Mouse (Mus musculus) midbrain, embryonic 10.5 days (tissue): ENCODE measurements around the gene Cep135. TPM values are rescaled to one million over a fixed set of nuclear protein-coding genes. Genes with fewer than 3 reads are reported as not detected.

Source experiments
- DNase-seq: peaks from one replicate; pipeline ENCODE4 v3.0.0-alpha.2; 2017; ENCODE audit warnings: low spot score
- H3K27ac ChIP-seq: fragments of 300-500 bp; sonication (generic); replicated peaks from 2 replicates; pipeline ENCODE4 v1.5.1; 2016; ENCODE audit warnings: mild to moderate bottlenecking
- H3K27me3 ChIP-seq: fragments of 300-500 bp; sonication (generic); 2 replicates; pipeline ENCODE4 v1.6.1; 2016; ENCODE audit warnings: low read depth, mild to moderate bottlenecking; ENCODE audit not compliant: poor library complexity, severe bottlenecking
- H3K36me3 ChIP-seq: fragments of 300-500 bp; sonication (generic); 2 replicates; pipeline ENCODE4 v1.6.1; 2016; ENCODE audit warnings: mild to moderate bottlenecking, moderate library complexity
- H3K4me1 ChIP-seq: fragments of 300-500 bp; sonication (generic); 2 replicates; pipeline ENCODE4 v1.6.1; 2016
- H3K4me3 ChIP-seq: fragments of 300-500 bp; sonication (generic); 2 replicates; pipeline ENCODE4 v1.5.1; 2016; ENCODE audit warnings: mild to moderate bottlenecking, moderate library complexity
- H3K9me3 ChIP-seq: fragments of 300-500 bp; sonication (generic); replicated peaks from 2 replicates; pipeline ENCODE4 v1.6.1; 2016; ENCODE audit warnings: mild to moderate bottlenecking
- WGBS: fragments of 180-500 bp; shearing (Covaris S2); methylation state at CpG from one replicate; pipeline ENCODE4 v1.1.7; 2016; 5-methylcytosine and 5-hydroxymethylcytosine counted together
- polyA plus RNA-seq: library from polyadenylated mRNA; unstranded; fragments of >200 nt; fragmentation: Nextera tagmentation; extraction: Ambion mirVana; gene quantifications from 2 replicates; pipeline ENCODE4 v1.2.1, GENCODE M21; 2016

Gene Cep135
- polyA plus RNA-seq, 1 experiment from 2014 or later = 9.9 TPM

DNA sequence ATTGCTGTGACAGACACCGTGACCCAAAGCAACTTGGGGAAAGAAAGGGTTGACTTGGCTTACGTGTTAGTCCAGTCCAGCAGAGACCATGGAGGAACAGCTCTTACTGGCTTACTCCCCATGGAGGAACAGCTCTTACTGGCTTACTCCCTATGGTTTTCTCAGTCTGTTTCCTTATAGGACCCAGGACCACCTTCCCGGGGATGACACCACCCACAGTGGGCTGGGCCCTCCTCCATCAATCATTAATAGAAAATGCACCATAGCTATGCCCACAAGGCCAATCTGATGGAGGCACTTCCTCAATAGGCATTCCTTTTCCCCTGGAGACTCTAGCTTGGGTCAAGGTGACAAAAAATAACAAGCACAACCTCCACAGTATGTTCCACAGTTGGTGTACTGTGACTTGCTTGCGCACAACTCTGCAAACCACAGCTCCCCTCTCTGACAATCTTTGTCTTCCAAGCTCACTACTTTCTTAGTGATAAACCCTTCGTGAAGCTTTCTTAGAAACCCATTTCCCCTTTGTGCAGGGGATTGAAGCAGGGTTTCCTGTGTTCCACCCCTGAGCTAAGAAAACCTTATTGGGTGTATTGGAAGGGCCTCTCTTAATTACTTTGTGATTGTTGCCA is 85.6 kb downstream of the Cep135 start:
- H3K27ac ChIP-seq = no peak overlapping the region
- no peak overlapping the region for H3K4me3 ChIP-seq
- WGBS = 94% methylated on average over 5 of the region's 5 CpGs
- no peaks in the 10 kb centered on the region for H3K27me3 ChIP-seq
- H3K36me3 ChIP-seq = peaks cover 75% of the 10 kb centered on the region
- no peaks in the 10 kb centered on the region for H3K9me3 ChIP-seq
- H3K4me1 ChIP-seq = no peaks in the 10 kb centered on the region
- no peak for DNase-seq

DNA sequence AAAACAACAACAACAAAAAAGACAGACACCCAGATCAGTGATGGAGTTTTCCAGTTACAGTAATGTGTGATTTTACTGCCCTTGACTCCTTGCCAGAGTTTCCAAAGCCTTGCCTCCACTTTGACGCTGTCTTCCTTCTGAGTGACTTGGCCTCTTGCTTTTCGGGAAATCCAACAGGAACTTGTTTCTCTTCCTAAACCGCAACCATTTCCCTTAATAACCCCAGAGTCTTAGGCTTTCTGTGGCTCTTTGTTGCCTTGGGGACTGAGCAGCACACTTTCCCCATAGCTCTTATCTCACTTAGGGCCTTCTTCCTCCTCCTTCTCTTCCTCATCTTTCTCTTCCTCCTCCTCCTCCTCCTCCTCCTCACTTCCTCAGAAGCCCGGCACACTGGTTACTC is 86.9 kb downstream of the Cep135 start:
- 93% methylated on average over 4 of the region's 4 CpGs for WGBS
- H3K4me1 ChIP-seq = no peaks in the 10 kb centered on the region
- DNase-seq = no peak
- H3K27me3 ChIP-seq = no peaks in the 10 kb centered on the region
- no peak overlapping the region for H3K27ac ChIP-seq
- H3K9me3 ChIP-seq = peaks cover 4% of the 10 kb centered on the region; the same call in 1 of the 2 replicates
- peaks cover 81% of the 10 kb centered on the region for H3K36me3 ChIP-seq
- H3K4me3 ChIP-seq = no peak overlapping the region

DNA sequence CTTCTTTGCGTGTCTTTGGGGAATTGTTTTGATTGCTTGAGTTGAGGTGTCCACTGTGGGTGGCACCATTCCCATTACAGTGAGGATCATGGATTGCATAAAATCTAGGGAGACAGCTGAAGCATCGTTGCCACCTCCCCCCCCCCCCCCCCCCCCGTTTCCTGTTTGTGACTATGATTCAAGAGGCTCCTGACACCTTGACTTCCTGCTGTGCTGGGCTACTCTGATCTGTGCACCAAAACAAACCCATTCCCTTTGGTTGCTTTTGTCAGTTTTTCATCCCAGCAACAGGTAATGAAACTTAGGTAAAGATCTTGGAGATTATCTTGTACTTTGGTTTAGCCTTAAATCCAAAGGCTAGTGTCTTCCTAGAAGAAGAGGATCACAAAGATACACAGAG is 92.5 kb downstream of the Cep135 start:
- WGBS = 80% methylated on average over 3 of the region's 3 CpGs

DNA sequence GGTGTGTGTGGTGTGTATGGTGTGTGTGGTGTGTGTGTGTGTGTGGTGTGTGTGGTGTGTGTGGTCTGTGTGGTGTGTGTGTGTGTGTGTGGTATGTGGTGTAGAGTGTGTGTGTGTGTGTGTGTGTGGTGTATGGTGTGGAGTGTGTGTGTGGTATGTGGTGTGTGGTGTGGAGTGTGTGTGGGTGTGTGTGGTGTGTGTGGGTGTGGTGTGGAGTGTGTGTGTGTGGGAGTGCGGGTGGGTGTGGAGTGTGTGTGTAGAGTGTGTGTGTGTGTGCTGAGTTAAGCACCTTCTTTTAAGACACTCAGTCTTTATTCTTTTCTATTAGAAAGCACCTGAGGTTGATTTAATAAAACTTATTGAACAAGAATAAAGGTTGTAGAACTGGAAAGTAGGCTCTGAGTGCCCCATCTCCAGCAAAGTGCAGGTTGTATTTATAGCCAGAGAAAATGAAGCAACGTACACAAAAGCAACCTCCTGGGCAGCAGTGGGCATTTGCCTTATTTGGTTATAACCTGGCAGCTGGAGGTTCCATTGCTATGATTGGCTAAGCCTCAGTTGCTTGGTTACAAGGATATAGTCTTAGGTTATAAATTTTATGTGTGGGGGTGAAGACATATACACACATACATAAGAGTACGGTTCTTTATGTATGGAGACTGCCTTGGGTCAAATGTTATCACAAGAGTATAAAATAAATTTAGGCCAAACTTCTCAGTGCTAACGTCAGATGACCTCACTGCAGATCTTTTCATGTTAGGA is 93.6 kb downstream of the Cep135 start:
- no peak overlapping the region for H3K4me3 ChIP-seq
- H3K27ac ChIP-seq = no peak overlapping the region
- peaks cover 6% of the 10 kb centered on the region; the same call in 1 of the 2 replicates for H3K9me3 ChIP-seq
- H3K36me3 ChIP-seq = peaks cover 44% of the 10 kb centered on the region
- WGBS = 83% methylated on average over 4 of the region's 4 CpGs
- DNase-seq = no peak
- no peaks in the 10 kb centered on the region for H3K27me3 ChIP-seq
- peaks cover 28% of the 10 kb centered on the region for H3K4me1 ChIP-seq

More for the DNA sequence above, 92.5 kb downstream of the Cep135 start:
- Histone ChIP-seq H3K9me3 (peaks cover 6% of the 10 kb centered on the region; the same call in 1 of the 2 replicates), H3K27me3 (no peaks in the 10 kb centered on the region), H3K4me3 (no peak overlapping the region), H3K4me1 (peaks cover 28% of the 10 kb centered on the region), H3K36me3 (peaks cover 48% of the 10 kb centered on the region), H3K27ac (no peak overlapping the region)
- DNase-seq = no peak

- no peaks in the 10 kb centered on the region for H3K27me3 ChIP-seq
- no peak for DNase-seq
- H3K36me3 ChIP-seq = peaks cover 43% of the 10 kb centered on the region
- H3K9me3 ChIP-seq = peaks cover 6% of the 10 kb centered on the region; the same call in 1 of the 2 replicates
- H3K4me1 ChIP-seq = peaks cover 28% of the 10 kb centered on the region
- H3K4me3 ChIP-seq = no peak overlapping the region
- no peak overlapping the region for H3K27ac ChIP-seq
- 76% methylated on average over 5 of the region's 5 CpGs for WGBS
Observed at GRCm38 (mm10) chr5:76683455-76683854, 95.0 kb downstream of the Cep135 start.

- peaks cover 28% of the 10 kb centered on the region for H3K4me1 ChIP-seq
- WGBS = 93% methylated on average over 15 of the region's 15 CpGs
Observed at GRCm38 (mm10) chr5:76684658-76685605, 96.4 kb downstream of the Cep135 start.

GRCm38 (mm10) chr5:76687961-76688600 is 99.6 kb downstream of the Cep135 start:
- no peak for DNase-seq
- peaks cover 23% of the 10 kb centered on the region for H3K36me3 ChIP-seq
- no peaks in the 10 kb centered on the region for H3K27me3 ChIP-seq
- no peak overlapping the region for H3K4me3 ChIP-seq
- H3K4me1 ChIP-seq = peaks cover 10% of the 10 kb centered on the region
- no peak overlapping the region for H3K27ac ChIP-seq
- WGBS = 93% methylated on average over 10 of the region's 10 CpGs
- H3K9me3 ChIP-seq = no peaks in the 10 kb centered on the region; the same call in 1 of the 2 replicates

More at GRCm38 (mm10) chr5:76684658-76685605, 96.4 kb downstream of the Cep135 start:
- no peak for DNase-seq
- Histone ChIP-seq H3K36me3 (peaks cover 32% of the 10 kb centered on the region), H3K9me3 (peaks cover 6% of the 10 kb centered on the region; the same call in 1 of the 2 replicates), H3K4me3 (no peak overlapping the region), H3K27ac (no peak overlapping the region), H3K27me3 (no peaks in the 10 kb centered on the region)

- Histone ChIP-seq H3K27me3 (no peaks in the 10 kb centered on the region), H3K36me3 (peaks cover 23% of the 10 kb centered on the region), H3K4me3 (no peak overlapping the region), H3K4me1 (peaks cover 4% of the 10 kb centered on the region), H3K9me3 (no peaks in the 10 kb centered on the region; the same call in 1 of the 2 replicates), H3K27ac (no peak overlapping the region)
- no peak for DNase-seq
- 89% methylated on average over 6 of the region's 6 CpGs for WGBS
Observed at GRCm38 (mm10) chr5:76688643-76689042, 100.1 kb downstream of the Cep135 start.

GRCm38 (mm10) chr5:76690177-76690593 is 101.7 kb downstream of the Cep135 start:
- no peaks in the 10 kb centered on the region for H3K4me1 ChIP-seq
- H3K27ac ChIP-seq = no peak overlapping the region
- no peaks in the 10 kb centered on the region for H3K27me3 ChIP-seq
- H3K4me3 ChIP-seq = no peak overlapping the region
- H3K36me3 ChIP-seq = peaks cover 27% of the 10 kb centered on the region
- no peak for DNase-seq
- peaks cover 7% of the 10 kb centered on the region for H3K9me3 ChIP-seq
- WGBS = 92% methylated on average over 5 of the region's 5 CpGs

DNA sequence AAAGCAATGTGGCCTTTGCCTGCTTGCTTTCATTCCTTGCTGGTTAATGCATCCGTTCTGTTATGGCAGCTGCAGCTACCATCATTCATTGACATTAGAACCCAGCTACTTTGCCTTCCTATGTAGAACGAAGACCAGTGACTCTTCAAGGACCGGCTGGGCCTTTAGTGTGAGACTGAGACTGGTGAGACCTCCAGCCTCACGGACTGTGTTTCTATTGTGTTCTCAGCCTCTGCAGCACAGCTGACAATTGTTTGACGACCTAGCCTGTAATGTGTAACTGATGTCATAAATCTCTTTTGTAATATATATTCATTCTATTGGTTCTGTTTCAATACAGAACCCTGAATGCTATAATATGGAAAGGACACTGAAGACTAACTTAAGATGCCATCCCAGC is 102.8 kb downstream of the Cep135 start:
- peaks cover 15% of the 10 kb centered on the region for H3K9me3 ChIP-seq
- no peak for DNase-seq
- H3K27ac ChIP-seq = no peak overlapping the region
- no peak overlapping the region for H3K4me3 ChIP-seq
- H3K36me3 ChIP-seq = peaks cover 35% of the 10 kb centered on the region
- 92% methylated on average over 5 of the region's 5 CpGs for WGBS
- H3K27me3 ChIP-seq = no peaks in the 10 kb centered on the region
- H3K4me1 ChIP-seq = no peaks in the 10 kb centered on the region

- DNase-seq = no peak
- H3K4me1 ChIP-seq = no peaks in the 10 kb centered on the region
- WGBS = 85% methylated on average over 12 of the region's 12 CpGs
- no peaks in the 10 kb centered on the region for H3K27me3 ChIP-seq
- H3K4me3 ChIP-seq = no peak overlapping the region
- peaks cover 30% of the 10 kb centered on the region for H3K36me3 ChIP-seq
- peaks cover 15% of the 10 kb centered on the region for H3K9me3 ChIP-seq
- no peak overlapping the region for H3K27ac ChIP-seq
Observed at GRCm38 (mm10) chr5:76691706-76692424, 103.4 kb downstream of the Cep135 start.
